Mouse (Mus musculus) B cell, adult 2 months (primary cell): Measurements from ENCODE around the gene Lrrc52.

Experiments
- DNase-seq, 2 experiments: peaks; one replicate each; pipeline ENCODE4 v3.0.0; 2022

The Lrrc52 gene

DNA sequence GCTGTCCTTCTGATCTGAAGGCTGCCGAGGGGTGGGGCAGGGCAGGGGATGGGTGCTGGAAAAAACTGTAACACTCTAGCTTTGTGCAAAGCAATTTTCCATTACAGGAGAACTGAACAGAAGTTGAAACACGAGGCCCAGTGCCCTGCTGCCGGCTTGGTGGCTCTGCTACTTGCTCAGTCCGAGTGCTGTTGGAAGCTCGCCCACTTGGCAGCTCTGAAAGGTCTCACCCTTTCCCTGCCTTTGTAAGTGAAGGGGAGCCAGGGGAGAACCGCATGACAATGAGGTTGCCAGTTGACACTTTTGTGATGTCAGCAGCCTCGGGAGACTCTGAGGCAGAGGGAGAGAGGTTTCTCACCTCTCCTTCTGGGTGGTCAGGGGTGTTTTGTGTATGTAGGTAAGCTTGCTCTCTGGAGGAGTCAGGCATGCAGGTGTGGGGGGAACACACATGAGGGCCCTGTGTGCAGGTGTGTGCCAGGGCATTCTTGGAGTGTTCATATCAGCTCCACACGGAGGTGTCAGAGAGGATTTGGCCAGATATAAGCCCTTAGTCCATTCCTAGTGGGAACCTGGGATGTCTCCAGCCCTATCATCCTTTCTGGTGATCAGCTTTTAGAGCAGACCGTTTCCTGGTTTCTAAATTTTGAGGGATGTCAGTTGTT is at the start of gene Lrrc52:
Gene Lrrc52 (minus strand): TSS at position 16 of the 662 bp plus-strand sequence.
- no peak for DNase-seq

DNA sequence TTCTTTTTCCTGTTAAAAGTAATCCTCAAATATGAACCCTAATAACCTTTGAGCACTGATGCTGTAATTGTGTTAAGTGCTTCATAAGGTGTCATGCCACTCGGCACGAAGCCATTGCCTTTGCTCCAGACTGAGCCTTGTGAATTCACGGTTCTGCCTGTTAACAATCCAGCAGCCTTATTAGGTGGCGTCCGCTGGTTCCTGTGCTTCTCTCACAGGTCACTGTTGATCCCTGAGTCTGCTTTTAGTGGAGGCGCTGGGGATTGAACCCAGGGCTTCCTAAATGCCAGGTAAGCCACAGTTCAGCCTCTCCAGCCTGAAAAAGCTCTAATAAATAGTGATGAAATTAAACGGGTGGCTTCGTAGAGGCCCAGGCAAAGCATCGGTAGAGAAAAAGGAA is 45.0 kb upstream of the Lrrc52 start:
- no peak for DNase-seq

DNA sequence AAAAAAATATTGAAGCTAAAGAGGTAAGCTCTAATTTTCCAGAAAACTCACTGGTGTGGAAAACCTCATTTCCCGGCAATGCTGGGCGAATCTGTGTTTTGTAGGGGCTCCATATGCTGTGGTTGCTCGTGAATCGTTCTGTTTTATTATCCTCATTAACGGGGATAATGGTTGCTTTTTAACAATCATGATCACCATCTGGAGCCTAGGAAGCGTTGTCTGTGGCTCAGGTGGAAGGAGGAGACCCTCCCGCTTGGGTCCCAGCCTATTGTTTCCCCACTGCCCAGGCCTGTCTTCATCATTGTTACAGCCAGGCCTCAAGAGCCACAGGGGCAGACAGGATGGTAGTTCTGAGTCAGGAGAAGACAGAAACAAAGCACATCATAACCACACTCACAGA is 39.5 kb upstream of the Lrrc52 start:
- DNase-seq, result no peak

DNA sequence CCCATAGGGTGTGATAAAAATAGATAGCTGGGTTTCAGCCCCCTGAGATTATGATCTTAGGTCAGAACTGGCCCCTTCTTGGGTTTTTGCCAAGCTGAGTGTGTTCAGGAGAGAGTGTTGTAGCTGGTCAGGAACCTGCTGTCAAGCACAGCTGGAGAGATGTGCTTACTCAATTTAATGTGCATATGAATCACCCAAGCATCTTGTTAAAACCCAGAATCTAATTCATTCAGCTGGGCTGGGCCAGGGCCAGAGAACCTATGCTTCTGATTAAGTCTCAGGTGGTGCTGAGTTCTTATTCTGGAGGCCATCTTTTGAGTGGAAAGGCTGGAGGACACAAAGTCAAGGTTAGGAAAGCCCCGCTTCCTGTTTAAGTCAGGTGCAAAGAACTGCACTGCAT is 38.8 kb upstream of the Lrrc52 start:
- DNase-seq, result no peak

DNA sequence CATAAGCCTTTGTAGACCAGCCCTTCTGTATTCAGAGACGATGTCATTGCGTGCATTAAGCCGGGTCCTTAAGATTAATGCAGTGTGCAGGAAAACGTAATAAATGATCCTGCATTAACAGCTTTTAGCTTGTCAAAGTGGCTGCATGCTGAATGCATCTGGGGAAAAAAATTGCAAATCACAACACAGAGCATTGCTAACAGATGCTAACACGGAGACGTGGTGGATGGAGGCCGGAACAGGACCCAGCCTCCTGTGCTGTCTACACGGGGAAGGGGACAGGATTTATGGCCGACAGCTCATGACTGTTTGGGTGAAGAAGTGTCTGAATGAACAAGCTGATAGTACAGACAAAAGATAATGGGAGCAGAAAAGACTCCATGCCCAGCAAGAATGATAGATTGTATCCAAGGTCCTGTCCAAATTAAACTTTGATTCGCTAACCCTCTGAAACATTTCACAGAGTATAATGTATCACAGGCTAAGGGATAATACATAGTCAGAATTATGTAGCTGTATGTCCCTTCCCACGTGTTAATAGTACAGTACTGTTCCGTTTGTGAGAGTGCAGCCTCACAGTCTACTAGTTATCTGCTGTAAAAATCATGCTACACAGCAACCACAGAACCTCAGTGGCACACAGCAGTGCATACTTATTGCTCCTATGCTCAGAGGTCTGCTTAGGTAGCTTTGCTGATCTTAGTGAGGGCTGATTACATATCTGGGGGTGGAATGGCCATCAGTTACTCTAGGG is 32.7 kb upstream of the Lrrc52 start:
- no peak for DNase-seq

DNA sequence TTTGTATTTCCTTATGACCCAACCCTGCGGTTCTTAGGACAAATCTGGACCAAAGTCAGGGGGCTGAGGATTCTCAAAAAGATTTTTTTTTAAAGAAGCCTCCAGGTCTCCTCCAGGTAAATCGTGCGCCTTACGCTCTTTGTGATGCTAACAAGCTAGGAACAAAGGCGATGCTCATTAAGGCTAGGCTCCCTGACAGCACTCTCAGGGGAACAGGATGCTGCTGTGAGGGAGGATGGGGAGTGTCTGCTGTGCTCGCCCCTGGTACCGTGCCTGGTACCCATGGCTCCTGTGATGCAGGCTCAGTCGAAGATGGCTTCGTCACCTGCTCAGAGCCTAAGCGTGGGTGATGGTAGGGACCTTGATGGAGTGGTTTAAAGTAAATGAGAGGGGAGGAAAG is 31.4 kb upstream of the Lrrc52 start:
- DNase-seq, result no peak

DNA sequence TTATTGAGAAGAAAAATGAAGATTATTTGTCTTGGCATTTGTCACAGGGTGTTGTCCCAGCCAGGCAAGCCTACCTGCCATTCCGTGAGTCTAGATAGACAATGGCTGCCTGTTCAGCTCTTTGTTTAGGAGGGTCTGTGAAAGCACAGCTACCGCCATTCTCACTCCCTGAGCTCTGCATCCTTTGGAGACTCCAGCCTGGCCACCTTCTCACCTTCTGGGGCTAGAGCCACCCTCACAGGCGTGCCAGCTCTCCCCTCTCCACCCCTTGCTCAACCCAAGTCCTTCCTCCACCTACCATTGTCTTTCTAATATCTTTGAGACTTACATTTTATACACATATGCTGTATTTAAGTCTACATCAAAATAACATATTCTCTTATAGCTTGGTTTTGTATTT is 31.0 kb upstream of the Lrrc52 start:
- no peak for DNase-seq

DNA sequence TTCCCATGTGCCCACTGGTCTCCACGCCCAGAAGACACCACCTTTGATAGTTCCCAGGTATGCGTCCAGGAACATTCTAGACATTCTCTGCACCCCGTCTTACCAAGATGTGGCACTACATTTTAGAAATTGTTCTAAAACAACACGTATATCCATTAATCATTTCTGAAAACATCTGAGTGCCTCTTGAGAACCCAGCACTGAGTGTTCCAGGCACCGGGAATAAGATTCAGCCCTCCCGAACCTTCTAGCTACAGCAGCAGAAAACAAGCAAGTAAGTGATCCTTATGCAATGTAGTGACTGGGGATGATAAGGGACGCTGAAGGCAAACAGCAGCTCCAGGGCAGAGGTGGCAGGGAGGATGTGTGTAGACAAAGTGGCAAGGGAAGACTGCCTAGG is 24.9 kb upstream of the Lrrc52 start:
- DNase-seq, result no peak

DNA sequence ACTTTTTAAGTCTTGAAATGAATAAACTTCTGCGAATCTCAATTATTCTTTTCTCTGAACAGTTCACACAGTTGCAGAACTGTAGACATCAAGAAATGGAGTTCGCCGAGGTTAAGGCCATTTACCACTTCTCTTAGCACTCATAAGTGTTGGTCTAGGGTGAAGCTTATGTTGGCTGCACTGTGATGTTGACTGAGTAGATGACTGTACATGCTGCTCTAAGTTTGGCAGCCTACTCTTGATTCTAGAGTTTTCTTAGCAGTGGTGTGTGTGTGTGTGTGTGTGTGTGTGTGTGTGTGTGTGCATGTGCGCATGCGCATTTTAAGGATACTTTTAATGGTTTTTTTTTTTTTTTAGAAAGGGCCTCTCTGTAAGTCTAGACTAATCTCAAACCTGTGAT is 21.4 kb upstream of the Lrrc52 start:
- DNase-seq, result no peak

DNA sequence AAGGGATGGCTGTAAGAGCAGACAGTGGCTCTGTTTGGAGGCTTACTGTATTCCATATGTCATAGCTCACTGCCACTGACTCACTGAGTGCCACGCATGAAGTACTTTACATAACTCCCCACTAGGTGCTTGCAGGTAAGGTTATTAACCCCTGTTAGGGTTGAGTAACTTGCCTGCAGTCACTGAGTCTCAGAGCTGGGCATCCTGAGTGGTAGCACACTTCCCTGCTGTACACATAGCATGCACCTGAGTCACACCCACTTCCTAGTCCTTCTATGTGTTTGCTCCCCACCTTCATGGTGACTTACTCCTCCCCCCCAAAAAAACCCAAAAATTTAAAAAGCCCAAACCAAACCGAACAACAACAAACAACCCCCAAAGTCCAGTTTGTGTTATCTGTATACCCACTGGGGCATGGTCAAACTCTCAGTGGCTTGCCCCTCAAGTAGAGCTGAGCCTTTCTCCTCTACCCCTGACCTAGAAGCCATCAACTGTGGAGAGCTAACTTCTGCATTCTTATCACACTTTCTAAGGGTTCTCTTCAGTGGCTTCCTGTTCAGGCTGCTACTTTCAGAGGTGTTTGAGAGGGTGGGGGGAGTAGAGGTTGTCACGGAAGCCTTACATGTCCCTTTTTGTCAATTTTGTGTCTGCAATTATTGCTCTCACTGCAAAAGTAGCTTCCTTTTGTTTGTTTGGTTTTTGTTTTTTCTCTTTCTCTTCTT is 20.5 kb upstream of the Lrrc52 start:
- no peak for DNase-seq

DNA sequence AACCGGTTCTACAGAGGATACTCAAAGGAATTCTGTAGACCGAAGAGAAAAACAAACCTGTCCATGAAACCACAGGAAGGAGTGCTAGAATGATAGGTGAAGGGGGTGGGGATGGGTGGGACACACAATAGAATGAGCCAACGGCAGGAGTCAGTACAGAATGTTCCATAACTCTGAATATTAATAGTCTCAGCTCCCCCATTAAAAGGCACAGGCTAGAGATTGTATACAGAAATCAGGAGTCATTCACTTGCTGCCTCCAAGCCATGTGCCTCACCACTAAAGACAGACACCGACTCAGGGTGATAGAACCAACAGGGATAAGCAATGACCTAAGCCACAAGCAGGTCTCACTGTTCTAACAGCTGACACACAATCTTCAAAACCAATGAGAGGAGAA is 16.3 kb upstream of the Lrrc52 start:
- no peak for DNase-seq

DNA sequence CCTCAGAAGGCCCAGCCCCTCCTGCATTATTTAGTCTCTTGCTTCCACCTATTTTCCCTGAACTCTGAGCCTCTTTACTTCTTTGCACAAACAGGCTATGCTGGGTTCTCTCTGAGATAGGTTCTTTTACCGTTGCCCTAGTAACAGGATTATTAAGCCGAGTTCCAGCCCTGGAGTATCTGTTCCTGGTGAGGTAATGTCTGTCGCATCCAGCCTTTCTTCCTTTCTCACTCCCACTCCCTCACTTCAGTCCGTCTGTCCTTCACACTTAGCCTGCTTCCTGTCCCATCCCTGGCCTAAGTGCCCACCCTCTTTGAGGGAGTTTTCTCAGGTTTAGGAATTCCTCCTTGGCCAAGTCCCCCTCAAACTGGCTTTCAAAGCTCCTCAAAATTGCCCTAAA is 7.0 kb upstream of the Lrrc52 start:
- DNase-seq, result no peak

DNA sequence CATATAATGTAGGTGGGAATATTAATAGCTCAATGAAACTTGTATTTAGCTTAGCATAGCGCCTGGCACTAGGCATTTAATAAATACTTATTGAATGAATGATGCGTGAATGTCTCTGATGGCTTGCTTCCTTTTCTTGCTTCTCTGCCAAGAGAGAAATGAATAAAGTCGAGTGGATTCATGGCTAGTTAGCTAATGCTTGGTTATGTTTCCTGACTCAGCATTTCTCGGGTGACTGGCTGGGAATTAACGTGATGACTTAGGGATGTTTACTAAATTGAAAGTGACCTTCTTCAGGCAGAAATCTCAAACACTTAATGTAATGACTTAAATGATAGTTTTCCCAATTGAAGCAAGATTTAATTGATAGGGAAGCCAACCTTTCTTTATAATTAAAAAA is 1.3 kb upstream of the Lrrc52 start:
- no peak for DNase-seq

DNA sequence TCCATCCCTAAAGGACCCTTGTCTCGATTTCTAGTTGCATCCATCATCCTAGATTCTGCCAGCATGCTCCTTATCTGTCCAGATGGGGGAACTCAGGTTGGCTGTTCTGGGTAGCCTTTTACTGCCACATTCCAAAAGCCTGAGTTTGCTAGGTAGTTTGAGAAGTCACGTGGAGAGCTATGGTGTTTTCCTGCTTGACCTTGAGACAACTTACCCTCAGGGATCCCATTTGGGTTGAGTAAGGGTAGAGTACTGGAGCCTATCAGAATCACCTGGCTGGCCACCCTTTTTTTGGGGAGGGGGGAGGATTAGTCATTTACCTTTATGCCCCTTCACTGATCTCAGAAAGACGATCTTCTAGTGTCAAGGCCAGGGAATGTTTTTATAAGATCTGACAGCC is 9.3 kb downstream of the Lrrc52 start:
- no peak for DNase-seq

DNA sequence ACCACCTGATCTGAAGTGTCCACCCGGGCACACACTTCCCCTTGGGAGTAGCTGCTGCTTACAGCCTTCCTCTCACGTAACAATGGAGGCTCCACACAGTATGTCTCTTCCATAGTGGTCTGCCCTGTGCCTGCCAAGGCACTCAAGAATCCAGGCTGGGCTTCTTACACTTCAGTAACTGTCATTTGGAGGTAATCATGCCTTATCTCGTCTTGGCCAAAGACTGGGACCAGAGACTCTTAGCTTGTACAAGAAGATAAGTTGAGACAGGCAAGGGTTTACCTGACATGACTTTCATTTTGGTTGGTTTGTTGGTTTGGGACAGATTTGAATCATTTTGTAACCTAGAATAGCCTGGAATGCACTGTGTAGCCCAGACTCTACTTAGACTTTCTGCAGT is 13.5 kb downstream of the Lrrc52 start:
- DNase-seq, result no peak

DNA sequence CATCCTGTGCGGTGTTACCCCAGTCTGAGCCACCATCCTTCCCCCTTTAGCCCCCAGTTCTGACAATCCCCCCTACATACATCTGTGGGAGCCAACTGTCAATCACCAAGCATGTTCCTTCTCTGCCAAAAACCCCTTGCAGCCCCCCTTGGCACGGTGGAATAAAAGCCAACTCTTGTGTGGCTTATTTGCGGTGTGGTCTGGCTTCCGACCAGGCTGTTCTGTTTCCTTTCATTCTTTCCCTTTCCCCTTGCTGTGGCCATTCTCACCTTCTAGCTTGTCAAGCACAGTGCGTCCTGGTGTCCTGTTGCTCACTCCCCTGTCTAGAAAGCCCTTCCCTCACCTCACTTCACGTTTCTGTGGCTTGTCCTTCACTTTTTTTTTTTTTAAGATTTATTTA is 14.1 kb downstream of the Lrrc52 start:
- DNase-seq, result no peak

DNA sequence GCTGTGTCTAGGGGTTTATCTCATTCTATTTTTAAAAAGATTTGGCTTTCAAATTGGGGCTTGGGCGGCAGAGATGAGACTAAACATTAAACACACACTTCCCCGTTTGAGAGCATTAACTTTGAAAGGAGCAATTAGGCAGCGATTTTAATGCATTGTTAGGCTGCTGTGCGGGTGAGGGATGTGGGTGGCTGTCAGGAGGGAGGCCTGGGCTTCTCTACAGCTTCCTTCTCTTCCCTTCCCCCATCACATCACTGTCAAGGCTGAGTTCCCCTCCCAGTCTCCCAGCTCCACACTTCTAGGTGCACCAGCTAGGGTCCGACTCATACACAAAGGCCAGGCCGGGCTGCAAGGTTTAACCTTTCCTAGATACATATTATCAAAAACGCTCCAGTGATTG is 18.0 kb downstream of the Lrrc52 start:
- DNase-seq, result no peak

DNA sequence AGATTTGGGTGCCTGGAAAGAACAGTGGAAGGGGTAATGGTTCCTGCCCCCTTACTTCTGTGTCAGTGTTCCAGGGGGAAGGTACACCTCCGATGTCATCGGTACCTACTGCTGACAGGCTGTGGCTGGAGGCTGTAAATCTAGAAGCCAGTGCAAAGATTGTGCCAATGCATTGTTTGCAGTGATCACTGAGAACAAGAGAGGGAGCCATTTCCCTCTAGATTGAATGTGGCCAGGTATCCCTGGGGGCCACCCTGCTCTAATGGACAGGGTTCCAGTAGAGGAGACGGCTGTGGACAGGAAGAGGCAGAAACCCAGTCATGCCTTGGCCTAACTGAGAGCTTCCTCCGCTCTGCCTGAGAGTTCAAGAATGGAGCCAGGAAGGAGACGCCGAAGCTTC is 18.5 kb downstream of the Lrrc52 start:
- no peak for DNase-seq

DNA sequence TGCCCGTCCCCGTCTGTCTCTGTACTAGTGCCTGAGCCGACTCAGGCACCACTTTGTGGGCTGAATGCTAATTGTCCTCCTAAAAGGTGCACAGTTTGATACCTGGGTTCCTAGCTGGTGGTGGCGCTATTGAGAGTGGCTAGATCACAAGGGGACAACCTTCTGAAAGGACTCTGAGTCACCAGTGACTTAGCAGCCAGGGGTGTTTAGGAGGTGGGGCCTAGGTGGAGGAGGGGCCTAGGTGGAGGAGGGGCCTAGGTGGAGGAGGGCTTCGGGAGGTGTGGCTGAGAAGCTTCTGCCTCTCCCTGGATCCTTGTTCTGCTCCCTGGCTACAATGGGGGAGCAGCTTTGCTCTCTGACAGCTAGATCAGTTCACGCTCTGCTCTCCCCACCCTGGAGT is 20.1 kb downstream of the Lrrc52 start:
- DNase-seq, result no peak

DNA sequence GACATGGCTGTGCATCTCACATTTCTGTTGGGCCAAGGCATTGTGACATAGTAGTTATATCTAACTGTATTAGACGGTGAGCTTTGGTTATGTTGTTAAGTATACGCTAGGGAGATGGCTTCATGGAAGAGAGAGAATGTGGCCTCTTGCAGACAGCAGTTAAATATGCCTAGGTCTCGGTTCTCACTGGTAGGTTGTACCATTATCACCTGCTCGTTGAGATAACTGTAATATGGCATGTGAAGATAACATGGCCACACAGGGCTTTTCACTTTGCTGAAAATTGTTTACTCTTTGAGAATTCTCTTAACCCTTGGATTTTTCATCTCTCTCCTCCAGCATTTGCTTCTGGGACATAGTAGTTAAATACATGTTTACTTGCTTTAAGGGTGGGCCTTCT is 21.4 kb downstream of the Lrrc52 start:
- no peak for DNase-seq

DNA sequence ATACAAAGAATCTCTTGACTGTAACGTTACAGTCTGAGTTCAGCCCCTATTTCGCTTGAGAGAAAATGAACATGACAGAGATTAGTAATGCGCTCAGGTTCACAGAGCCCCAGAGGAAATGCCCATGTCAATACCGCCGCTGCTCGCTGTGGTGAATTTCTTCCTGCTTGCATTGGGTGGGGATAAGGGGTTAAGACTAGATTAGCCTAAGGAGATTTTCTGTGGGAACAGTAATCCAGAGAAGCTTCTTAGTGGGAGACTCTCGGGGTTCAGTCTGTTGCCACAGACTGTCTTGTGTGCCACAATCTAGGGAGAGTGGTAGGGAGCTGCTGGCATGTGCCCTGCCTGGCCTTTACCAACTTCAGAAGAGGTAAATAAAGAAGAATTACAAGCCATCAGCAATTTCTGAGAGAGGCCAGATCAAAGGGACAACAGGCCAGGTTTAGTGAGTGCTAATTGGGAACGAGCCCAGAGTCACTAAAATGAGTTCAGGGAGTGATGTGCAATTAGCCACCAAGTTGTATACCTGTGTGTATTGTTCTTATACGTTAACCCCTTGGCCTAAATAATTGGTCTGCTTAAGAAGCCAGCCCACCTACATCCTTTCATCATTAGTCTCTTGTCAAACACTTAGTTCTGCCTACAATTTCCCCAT is 28.2 kb downstream of the Lrrc52 start:
- DNase-seq, result no peak

DNA sequence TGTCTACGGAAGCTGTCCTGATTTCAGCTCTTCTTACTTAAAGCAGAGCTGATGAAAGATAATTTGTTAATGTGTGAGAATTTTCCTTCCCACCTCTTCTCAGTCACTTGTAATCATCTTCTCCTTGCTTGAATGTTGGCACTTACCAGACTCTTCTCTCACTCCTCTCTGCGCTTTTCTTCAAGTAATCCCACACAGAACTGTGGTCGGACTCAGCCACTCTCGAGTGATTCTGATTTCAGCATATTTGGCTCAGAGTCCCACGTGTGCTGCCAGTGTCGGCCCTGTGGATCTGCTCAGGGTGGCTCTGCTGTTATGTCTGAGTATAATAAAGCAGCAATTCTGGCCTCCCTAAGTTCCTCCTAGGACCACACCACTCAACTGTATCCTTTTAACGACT is 29.5 kb downstream of the Lrrc52 start:
- no peak for DNase-seq

DNA sequence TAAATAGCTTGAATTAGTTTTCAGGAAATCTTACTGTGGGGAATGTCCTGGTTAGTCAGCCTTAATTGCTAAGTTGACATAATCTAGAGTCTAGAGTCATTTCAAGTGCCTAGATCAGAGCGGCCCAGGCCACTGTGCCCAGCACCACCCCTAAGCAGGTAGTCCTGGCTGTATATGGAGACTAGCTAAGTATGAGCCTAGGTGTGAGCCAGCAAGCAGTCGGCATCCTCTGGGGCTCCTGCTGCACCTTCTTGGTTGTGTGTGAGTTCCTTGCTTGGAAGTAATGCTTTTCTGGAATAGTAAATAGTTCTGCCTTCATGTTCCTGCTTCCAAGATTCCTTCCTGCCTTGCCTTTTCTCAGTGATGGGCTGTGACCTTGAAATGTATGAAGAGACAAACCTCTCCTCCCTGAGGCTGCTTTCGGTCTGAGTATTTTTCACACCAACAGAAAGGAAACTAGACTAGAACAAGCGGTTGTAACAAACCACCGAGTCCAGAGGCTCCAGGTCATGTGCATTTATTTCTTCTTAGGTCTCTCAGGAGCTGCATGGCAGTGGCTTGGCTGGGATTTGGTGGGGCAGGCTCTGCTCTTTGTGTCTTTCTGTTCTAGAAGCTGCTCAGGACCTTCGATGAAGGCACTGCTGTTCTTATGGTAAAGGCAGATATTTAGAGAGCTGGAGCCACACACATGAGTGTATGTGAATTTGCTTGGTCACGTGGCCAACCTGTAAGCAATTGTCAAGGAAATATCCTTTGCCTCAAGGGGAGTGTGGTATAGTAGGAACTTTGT is 30.2 kb downstream of the Lrrc52 start:
- DNase-seq, result no peak
